11 mouse cellular contexts compared by ENCODE assay signal in the genomic region with DNA sequence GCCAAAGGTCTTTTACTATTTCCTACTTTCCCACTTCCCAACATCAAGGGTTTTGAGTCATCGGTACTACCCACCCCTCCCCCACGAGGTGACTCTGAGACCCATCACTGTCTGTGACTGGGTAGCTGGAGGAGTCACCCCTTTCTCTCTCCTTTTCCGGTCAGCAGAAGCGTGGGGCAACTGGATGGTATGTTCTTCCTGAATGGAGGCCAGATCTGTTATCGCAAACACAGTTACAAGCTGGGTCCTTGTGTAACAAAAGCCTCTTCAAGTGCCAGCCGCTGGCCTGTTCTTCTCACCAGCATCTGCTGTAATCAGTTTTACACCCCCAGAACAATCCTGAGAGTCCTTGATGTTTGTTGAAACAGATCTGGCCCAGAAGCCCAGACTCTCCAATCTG.
DNase-seq lines count a peak whose midpoint lies in the region; ATAC-seq and TF ChIP-seq lines count a peak whose summit lies in the region.
"Had no signal": no experiment of that assay in that cellular context is flagged by ENCODE, and none has a peak within 500 bp of the region (broad histone marks: within the 10 kb centered on the region; RNA-seq: fewer than 3 reads in every experiment).

No protein-coding gene starts in this region.

- WGBS in heart, embryonic 14.5 days = 11% methylated on average over 6 of the region's 6 CpGs
- 74% methylated on average over 6 of the region's 6 CpGs for WGBS in embryonic facial prominence, embryonic 11.5 days
- 16% methylated on average over 6 of the region's 6 CpGs for WGBS in lung, postnatal 0 days

- peak overlapping the region; percentile 93; the same call in 1 of the 2 replicates for H3K4me2 ChIP-seq in heart, embryonic 14.5 days (ENCODE audit: low read length)
- H3K4me2 ChIP-seq in embryonic facial prominence, embryonic 11.5 days (ENCODE audit: low read depth, low read length) = peak overlapping the region; percentile 7; the same call in 1 of the 2 replicates
- H3K4me2 ChIP-seq in lung, postnatal 0 days (replicated peaks; ENCODE audit: low read depth, low read length) = no peak overlapping the region

- no peaks in the 10 kb centered on the region for H3K9me3 ChIP-seq in heart, embryonic 14.5 days (ENCODE audit: control insufficient read depth, low read length)
- no peaks in the 10 kb centered on the region for H3K9me3 ChIP-seq in embryonic facial prominence, embryonic 11.5 days (replicated peaks; ENCODE audit: control insufficient read depth, low read length)
- H3K9me3 ChIP-seq in lung, postnatal 0 days (ENCODE audit: low read length) = no peaks in the 10 kb centered on the region
- H3K9me3 ChIP-seq: hindbrain, embryonic 15.5 days had no signal

- no peak for ATAC-seq in heart, embryonic 14.5 days (ENCODE audit: insufficient number of reproducible peaks, insufficient read depth, low FRiP score, low read depth)
- no peak for ATAC-seq in embryonic facial prominence, embryonic 11.5 days (replicated peaks; ENCODE audit: insufficient number of reproducible peaks, low FRiP score, low TSS enrichment, low read depth)
- ATAC-seq in lung, postnatal 0 days = peak; percentile 28

- H3K9ac ChIP-seq in heart, embryonic 14.5 days (ENCODE audit: low read length) = peak overlapping the region; percentile 7; the same call in 1 of the 2 replicates
- no peak overlapping the region; the same call in 1 of the 2 replicates for H3K9ac ChIP-seq in embryonic facial prominence, embryonic 11.5 days (replicated peaks; ENCODE audit: low read length)
- no peak overlapping the region for H3K9ac ChIP-seq in lung, postnatal 0 days (replicated peaks; ENCODE audit: low read depth)
- H3K9ac ChIP-seq: hindbrain, embryonic 15.5 days had no signal

- no peaks in the 10 kb centered on the region for H3K36me3 ChIP-seq in heart, embryonic 14.5 days (ENCODE audit: control insufficient read depth, insufficient read depth, low read length)
- no peaks in the 10 kb centered on the region for H3K36me3 ChIP-seq in embryonic facial prominence, embryonic 11.5 days (replicated peaks; ENCODE audit: control insufficient read depth, insufficient read depth, low read depth, low read length)
- H3K36me3 ChIP-seq in lung, postnatal 0 days (ENCODE audit: insufficient read depth, low read length) = no peaks in the 10 kb centered on the region
- H3K36me3 ChIP-seq: hindbrain, embryonic 15.5 days had no signal

- no peak; the same call in 1 of the 2 replicates for TF ChIP-seq EP300 in lung, postnatal 0 days (IDR thresholded peaks at IDR 0.05)

- H3K4me3 ChIP-seq in heart, embryonic 14.5 days (ENCODE audit: control insufficient read depth in 1 of 2, insufficient read depth in 1 of 2, low read depth in 1 of 2, low read length in 2 of 2) = no peak overlapping the region
- no peak overlapping the region for H3K4me3 ChIP-seq in embryonic facial prominence, embryonic 11.5 days (ENCODE audit: low read depth, low read length)
- H3K4me3 ChIP-seq in lung, postnatal 0 days (ENCODE audit: low read depth, low read length) = no peak overlapping the region
- H3K4me3 ChIP-seq: hindbrain, embryonic 15.5 days had no signal

- peaks cover 26 to 54% of the 10 kb centered on the region in 2 experiments for H3K4me1 ChIP-seq in heart, embryonic 14.5 days (ENCODE audit: control insufficient read depth in 2 of 2, insufficient read depth in 2 of 2, low read length in 2 of 2)
- H3K4me1 ChIP-seq in embryonic facial prominence, embryonic 11.5 days (ENCODE audit: control insufficient read depth, insufficient read depth, low read length) = peaks cover 17% of the 10 kb centered on the region
- peaks cover 16% of the 10 kb centered on the region for H3K4me1 ChIP-seq in lung, postnatal 0 days (ENCODE audit: insufficient read depth, low read depth, low read length)

- H3K27me3 ChIP-seq in heart, embryonic 14.5 days (ENCODE audit: control insufficient read depth, insufficient read depth, low read length) = peaks cover 39% of the 10 kb centered on the region
- H3K27me3 ChIP-seq in embryonic facial prominence, embryonic 11.5 days (ENCODE audit: control insufficient read depth, insufficient read depth, low read length) = no peaks in the 10 kb centered on the region
- no peaks in the 10 kb centered on the region for H3K27me3 ChIP-seq in lung, postnatal 0 days (replicated peaks; ENCODE audit: insufficient read depth, low read length)

- 0 out of 4 replicates have a peak overlapping the region, but pooled peaks of 1 of the 2 experiments have one; percentile 8 for H3K27ac ChIP-seq in heart, embryonic 14.5 days (replicated peaks in 1 of 2; ENCODE audit: control insufficient read depth in 1 of 2, insufficient read depth in 1 of 2, low read depth in 2 of 2, low read length in 2 of 2)
- no peak overlapping the region; the same call in 1 of the 2 replicates for H3K27ac ChIP-seq in embryonic facial prominence, embryonic 11.5 days (replicated peaks; ENCODE audit: low read depth, low read length)
- 0 out of 2 replicates have a peak overlapping the region, but pooled peaks have one; percentile 26 for H3K27ac ChIP-seq in lung, postnatal 0 days (ENCODE audit: low read length)

- DNase-seq in heart, adult 8-10 months (ENCODE audit: low spot score) = no peak
- DNase-seq in MN1 (ENCODE audit: low spot score) = peak; percentile 57
- DNase-seq in embryonic facial prominence, embryonic 11.5 days (ENCODE audit: low spot score) = no peak
- peak; percentile 89 for DNase-seq in lung, postnatal 0 days (ENCODE audit: low spot score)
- DNase-seq in urinary bladder, postnatal 36 days (ENCODE audit: low spot score in 2 of 2) = no peak
- DNase-seq in embryo, embryonic 10.5 days (ENCODE audit: low spot score) = no peak
- DNase-seq: kidney, postnatal 14 days; spleen, adult 18-20 months; thymus, postnatal 36 days had no signal

- no peak for TF ChIP-seq CTCF in lung, postnatal 0 days (IDR thresholded peaks at IDR 0.05)

Comparison
In these comparisons a context has a peak if more than half of its experiments do, and no peak if none do; other contexts are left out.
1. DNase-seq: peak in MN1 (single experiment) and lung, postnatal 0 days (single experiment); none in heart, adult 8-10 months (single experiment), embryonic facial prominence, embryonic 11.5 days (single experiment), urinary bladder, postnatal 36 days (0 of 2) and embryo, embryonic 10.5 days (single experiment).